Mouse (Mus musculus) forebrain, embryonic 13.5 days (tissue): ENCODE results near the gene Nde1. TPM values are rescaled to one million over a fixed set of nuclear protein-coding genes. Genes with fewer than 3 reads are reported as not detected.

Experiments
- microRNA counts: library from miRNA; unstranded; fragments of <30 nt; microRNA quantifications from one replicate; lab custom pipeline; 2016
- microRNA-seq: library from miRNA; unstranded; fragments of <30 nt; microRNA quantifications from one replicate; pipeline ENCODE4, GENCODE M21; 2016
- polyA plus RNA-seq: library from polyadenylated mRNA; unstranded; fragments of >200 nt; fragmentation: Nextera tagmentation; extraction: Ambion mirVana; gene quantifications from 2 replicates; pipeline ENCODE4 v1.2.1, GENCODE M21; 2015

Nde1 gene
- polyA plus RNA-seq, 1 experiment from 2014 or later, result 118 TPM

MicroRNA genes within 50 kb of the gene (microRNA counts, 519-probe panel; counts per million panel counts)
- microRNA mmu-miR-484 (lab: Ali Mortazavi, UCI), result 3,930 counts per million, percentile 76 among the panel's probes with 10 or more counts

Small RNA genes lying within 50 kb of the gene (microRNA-seq; reads per million reads assigned to microRNA genes)
- gene Gm27671, result not detected
- gene Mir484, result 3,514 reads per million, percentile 87 among the genes with 10 or more reads in this experiment

Other genes starting within 250 kb of the Nde1 start
- 70.1 and 83.2 TPM in 2 replicates for gene 2900011O08Rik, start 176.7 kb upstream of the Nde1 start, polyA plus RNA-seq
- gene Ifitm7, start 176.4 kb upstream of the Nde1 start, polyA plus RNA-seq, result 0.71 and 0.74 TPM in 2 replicates
- gene Marf1, start 76 bp downstream of the Nde1 start, polyA plus RNA-seq, result 17.1 and 20.2 TPM in 2 replicates
- gene Myh11, start 128.1 kb downstream of the Nde1 start, polyA plus RNA-seq, result 0.05 and 0.18 TPM in 2 replicates
- 205 and 209 TPM in 2 replicates for gene Fopnl, start 154.1 kb downstream of the Nde1 start, polyA plus RNA-seq
- gene Abcc1, start 198.3 kb downstream of the Nde1 start, polyA plus RNA-seq, result 8.3 and 8.6 TPM in 2 replicates